In the genomic region with DNA sequence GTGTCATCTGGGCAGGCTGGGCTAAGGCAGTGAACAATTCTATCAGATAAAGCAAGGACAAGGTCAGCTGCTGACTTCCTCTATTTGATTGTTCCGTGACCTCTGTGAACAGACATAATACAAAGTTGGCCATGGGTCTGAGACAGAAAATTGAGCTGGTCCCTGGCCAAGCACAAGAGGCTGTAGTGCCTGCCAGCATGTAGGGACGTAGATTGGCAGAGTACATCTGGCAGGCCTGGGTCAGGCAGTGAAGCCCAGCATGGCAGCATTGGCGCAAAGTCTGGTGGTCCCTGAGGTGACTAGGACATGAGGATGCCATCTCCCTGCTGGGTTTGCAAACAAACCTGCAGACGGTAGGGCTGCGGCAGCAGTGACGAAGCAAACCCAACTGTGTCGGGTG, we compare ENCODE assay signal across 13 mouse cellular contexts.
DNase-seq lines count a peak whose midpoint lies in the region.
"Had no signal": no experiment of that assay in that cellular context is flagged by ENCODE, and none has a peak within 500 bp of the region (broad histone marks: within the 10 kb centered on the region; RNA-seq: fewer than 3 reads in every experiment).

No protein-coding gene starts in this region.

- peak; percentile 31 for DNase-seq in adrenal gland, postnatal 10 days
- DNase-seq in adrenal gland, postnatal 25 days, result no peak
- DNase-seq in kidney, adult 9 months, result peak; percentile 9
- DNase-seq in kidney, adult 8-10 months, result no peak
- peak; percentile 22 for DNase-seq in adrenal gland, postnatal 14 days
- DNase-seq in heart, postnatal 36 days, result peak; percentile 29 to 41
- no peak for DNase-seq in testis, postnatal 10 days (ENCODE audit: low spot score)
- DNase-seq in yolk sac, embryonic 10.5 days (ENCODE audit: low spot score), result no peak
- DNase-seq: cerebellum, postnatal 36 days; gastrocnemius, postnatal 36 days; liver, postnatal 0 days; right cerebral cortex, postnatal 4 days; thymus, postnatal 36 days had no signal

- intact Hi-C loops in heart, postnatal 36 days (cut with DNase I), result no loop called here

Comparison
In these comparisons a context has a peak if more than half of its experiments do, and no peak if none do; other contexts are left out.
1. DNase-seq: peak in adrenal gland, postnatal 10 days (single experiment), kidney, adult 9 months (single experiment), adrenal gland, postnatal 14 days (single experiment) and heart, postnatal 36 days (2 of 2); none in adrenal gland, postnatal 25 days (single experiment), kidney, adult 8-10 months (0 of 2), testis, postnatal 10 days (single experiment) and yolk sac, embryonic 10.5 days (single experiment).